Mouse (Mus musculus) heart, postnatal 4 days (tissue): ENCODE data around the gene Mesp1. TPM values are rescaled to one million over a fixed set of nuclear protein-coding genes. Genes with fewer than 3 reads are reported as not detected.
"Not testable (repeated sequence)": the region's sequence is repeated elsewhere in the genome, so short reads cannot be mapped to it uniquely, and the experiment has no call there.

ENCODE experiments used
- DNase-seq: peaks from one replicate; pipeline ENCODE4 v3.0.0; 2021
- total RNA-seq, 2 experiments: library from RNA; stranded (reverse); gene quantifications; 2 replicates each; pipeline ENCODE4 v1.2.3; 2021

The Mesp1 gene
- total RNA-seq, 2 experiments from 2014 or later, result not detected

- not testable (repeated sequence) for DNase-seq
Observed at GRCm38 (mm10) chr7:79789812-79790211, 3.8 kb downstream of the Mesp1 start.

GRCm38 (mm10) chr7:79786295-79786694 lies 7.3 kb downstream of the Mesp1 start:
- peak; percentile 83 for DNase-seq

GRCm38 (mm10) chr7:79782516-79782855 lies 11.1 kb downstream of the Mesp1 start:
- DNase-seq, result no peak

GRCm38 (mm10) chr7:79781826-79782515 lies 11.6 kb downstream of the Mesp1 start:
- peak; percentile 28 for DNase-seq

- DNase-seq, result peak; percentile 85
Observed at GRCm38 (mm10) chr7:79780647-79781626, 12.7 kb downstream of the Mesp1 start.

GRCm38 (mm10) chr7:79771561-79772512 lies 21.8 kb downstream of the Mesp1 start:
- no peak for DNase-seq

GRCm38 (mm10) chr7:79769664-79770063 lies 23.9 kb downstream of the Mesp1 start:
- DNase-seq, result no peak

GRCm38 (mm10) chr7:79765991-79766390 lies 27.6 kb downstream of the Mesp1 start:
- DNase-seq, result no peak

- no peak for DNase-seq
Observed at GRCm38 (mm10) chr7:79762106-79762505, 31.5 kb downstream of the Mesp1 start.

GRCm38 (mm10) chr7:79761124-79761876 lies 32.3 kb downstream of the Mesp1 start:
- no peak for DNase-seq

- DNase-seq, result no peak
Observed at GRCm38 (mm10) chr7:79759766-79760165, 33.8 kb downstream of the Mesp1 start.

GRCm38 (mm10) chr7:79758176-79758575 lies 35.4 kb downstream of the Mesp1 start:
- DNase-seq, result no peak

GRCm38 (mm10) chr7:79756334-79756733 lies 37.3 kb downstream of the Mesp1 start:
- no peak for DNase-seq

- DNase-seq, result no peak
Observed at GRCm38 (mm10) chr7:79749511-79749910, 44.1 kb downstream of the Mesp1 start.

- DNase-seq, result no peak
Observed at GRCm38 (mm10) chr7:79747659-79748058, 45.9 kb downstream of the Mesp1 start.

GRCm38 (mm10) chr7:79744585-79744984 lies 49.0 kb downstream of the Mesp1 start:
- no peak for DNase-seq

GRCm38 (mm10) chr7:79744051-79744450 lies 49.5 kb downstream of the Mesp1 start:
- DNase-seq, result no peak

- peak; percentile 81 for DNase-seq
Observed at GRCm38 (mm10) chr7:79742659-79743536, 50.7 kb downstream of the Mesp1 start, which contains the start of the genes Pex11a and Wdr93. Gene Pex11a, minus strand, starts transcription at chr7:79743131. Gene Wdr93, plus strand, starts transcription at chr7:79743163.

- DNase-seq, result no peak
Observed at GRCm38 (mm10) chr7:79742277-79742658, 51.3 kb downstream of the Mesp1 start.
